Mouse (Mus musculus) embryonic facial prominence, embryonic 11.5 days (tissue): ENCODE measurements at regions not wholly inside any gene's neighbourhood (a gene's known extent, or its start where the extent isn't known, plus 50 kb on each side); places are given as distances from the start of the nearest gene placed in this dataset.

ENCODE experiments used
- ATAC-seq: fragments of 200-750 bp; cut with Nextera tagmentation; replicated peaks from 2 replicates; pipeline ENCODE4 v1.8.0; 2017; ENCODE audit warnings: low read depth; ENCODE audit not compliant: insufficient number of reproducible peaks, low FRiP score, low TSS enrichment
- DNase-seq: peaks from one replicate; pipeline ENCODE4 v3.0.0-alpha.2; 2015; ENCODE audit warnings: low spot score
- H3K27ac ChIP-seq: fragments of 300-500 bp; sonication (generic); replicated peaks from 2 replicates; pipeline ENCODE4 v1.5.1; 2014; ENCODE audit warnings: mild to moderate bottlenecking, low read depth, low read length, control low read depth
- H3K27me3 ChIP-seq: fragments of 300-500 bp; sonication (generic); 2 replicates; pipeline ENCODE4 v1.6.1; 2014; ENCODE audit warnings: mild to moderate bottlenecking, low read length, moderate library complexity, mixed read lengths; ENCODE audit not compliant: control insufficient read depth, insufficient read depth
- H3K36me3 ChIP-seq: fragments of 300-500 bp; sonication (generic); replicated peaks from 2 replicates; pipeline ENCODE4 v1.6.1; 2014; ENCODE audit warnings: low read depth, mild to moderate bottlenecking, low read length, moderate library complexity, mixed read lengths; ENCODE audit not compliant: control insufficient read depth, insufficient read depth
- H3K4me1 ChIP-seq: fragments of 300-500 bp; sonication (generic); 2 replicates; pipeline ENCODE4 v1.6.1; 2014; ENCODE audit warnings: low read length, mixed read lengths; ENCODE audit not compliant: control insufficient read depth, insufficient read depth
- H3K4me2 ChIP-seq: fragments of 300-500 bp; sonication (generic); 2 replicates; pipeline ENCODE4 v1.6.1; 2014; ENCODE audit warnings: low read depth, mild to moderate bottlenecking, control low read depth, low read length, moderate library complexity
- H3K4me3 ChIP-seq: fragments of 300-500 bp; sonication (generic); 2 replicates; pipeline ENCODE4 v1.5.1; 2014; ENCODE audit warnings: low read depth, low read length, control low read depth
- H3K9ac ChIP-seq: fragments of 300-500 bp; sonication (generic); replicated peaks from 2 replicates; pipeline ENCODE4 v1.6.1; 2014; ENCODE audit warnings: mild to moderate bottlenecking, control low read depth, low read length
- H3K9me3 ChIP-seq: fragments of 300-500 bp; sonication (generic); replicated peaks from 2 replicates; pipeline ENCODE4 v1.6.1; 2016; ENCODE audit warnings: mild to moderate bottlenecking, low read length, inconsistent platforms, mixed read lengths; ENCODE audit not compliant: control insufficient read depth
- WGBS: fragments of 180-500 bp; shearing (Covaris S2); extraction: QIAGEN DNeasy Blood & Tissue Kit; methylation state at CpG from one replicate; pipeline ENCODE4 v1.1.7; 2014; 5-methylcytosine and 5-hydroxymethylcytosine counted together

DNA sequence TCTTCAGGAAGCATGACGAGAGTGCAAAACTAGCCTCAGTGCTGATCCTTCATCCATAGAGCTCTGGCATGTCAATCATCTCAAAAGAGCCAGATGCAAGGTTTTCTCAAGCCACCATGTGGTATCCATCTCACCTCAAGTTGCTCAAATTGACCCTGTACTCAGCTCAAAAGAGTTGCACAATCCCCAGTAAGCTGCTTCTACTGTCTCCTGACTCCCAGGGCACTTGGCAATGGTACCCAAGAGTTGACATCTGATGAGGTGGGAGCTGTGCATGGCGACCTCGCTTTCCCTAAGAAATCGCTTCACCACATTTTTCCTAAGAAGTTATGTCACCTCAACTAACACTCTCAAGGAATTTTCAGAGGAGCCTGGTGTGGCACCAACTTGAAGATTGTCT, 369.9 kb downstream of the Gm9195 start:
- no peaks in the 10 kb centered on the region for H3K9me3 ChIP-seq
- 89% methylated on average over 4 of the region's 4 CpGs for WGBS
- no peaks in the 10 kb centered on the region for H3K4me1 ChIP-seq
- no peak overlapping the region for H3K4me3 ChIP-seq
- H3K27ac ChIP-seq, result no peak overlapping the region
- no peak for ATAC-seq
- H3K27me3 ChIP-seq, result no peaks in the 10 kb centered on the region
- DNase-seq, result no peak
- H3K9ac ChIP-seq, result no peak overlapping the region
- no peak overlapping the region for H3K4me2 ChIP-seq
- H3K36me3 ChIP-seq, result no peaks in the 10 kb centered on the region

DNA sequence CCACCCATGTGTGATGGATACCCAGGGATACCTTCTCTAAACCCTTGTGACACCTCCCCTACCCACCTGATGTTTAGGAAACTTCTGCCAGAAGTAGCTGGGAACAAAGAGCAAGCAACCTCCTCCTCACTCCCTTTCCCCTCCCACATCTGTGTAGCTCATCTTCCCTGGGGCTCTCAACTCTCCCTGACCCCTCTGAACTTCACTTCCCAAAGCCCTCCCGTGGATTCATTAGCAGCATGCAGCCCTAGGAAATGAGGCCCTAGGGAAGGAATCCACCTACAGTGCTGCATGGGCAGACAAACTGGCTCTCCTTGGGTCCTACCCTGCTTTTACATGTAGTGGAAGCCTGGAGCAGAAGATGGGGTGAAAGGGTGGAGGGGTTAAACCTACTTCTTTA, 370.6 kb downstream of the Gm9195 start:
- Histone ChIP-seq H3K9me3 (no peaks in the 10 kb centered on the region), H3K27ac (no peak overlapping the region), H3K36me3 (no peaks in the 10 kb centered on the region), H3K4me2 (no peak overlapping the region), H3K4me3 (no peak overlapping the region), H3K9ac (no peak overlapping the region), H3K27me3 (no peaks in the 10 kb centered on the region), H3K4me1 (no peaks in the 10 kb centered on the region)
- DNase-seq (no peak), ATAC-seq (no peak)
- 0% methylated on average over 1 of the region's 1 CpGs for WGBS

DNA sequence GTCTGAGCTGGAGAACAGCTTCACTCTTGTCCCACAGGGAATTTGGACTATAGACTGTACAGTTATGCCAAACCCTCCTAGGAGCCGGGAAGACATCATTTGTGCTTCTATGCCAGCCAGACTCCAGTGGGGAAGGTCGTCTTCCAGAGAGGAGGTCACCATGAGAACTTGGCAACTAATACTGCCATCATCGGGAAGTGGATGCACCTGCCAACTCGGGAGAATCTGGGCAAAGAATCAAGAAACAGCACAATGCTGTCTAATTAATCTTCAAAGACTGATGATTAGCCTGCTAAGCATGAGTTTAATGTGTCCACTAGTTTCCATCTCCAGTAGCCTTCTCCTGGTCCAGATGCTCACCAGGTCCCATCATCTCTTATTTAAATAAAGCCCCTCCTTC, 374.8 kb downstream of the Gm9195 start:
- WGBS, result 75% methylated on average over 4 of the region's 4 CpGs
- Histone ChIP-seq H3K4me1 (no peaks in the 10 kb centered on the region), H3K27me3 (no peaks in the 10 kb centered on the region), H3K36me3 (no peaks in the 10 kb centered on the region), H3K27ac (no peak overlapping the region), H3K4me3 (no peak overlapping the region), H3K4me2 (no peak overlapping the region), H3K9ac (no peak overlapping the region), H3K9me3 (no peaks in the 10 kb centered on the region)
- ATAC-seq (no peak), DNase-seq (no peak)

DNA sequence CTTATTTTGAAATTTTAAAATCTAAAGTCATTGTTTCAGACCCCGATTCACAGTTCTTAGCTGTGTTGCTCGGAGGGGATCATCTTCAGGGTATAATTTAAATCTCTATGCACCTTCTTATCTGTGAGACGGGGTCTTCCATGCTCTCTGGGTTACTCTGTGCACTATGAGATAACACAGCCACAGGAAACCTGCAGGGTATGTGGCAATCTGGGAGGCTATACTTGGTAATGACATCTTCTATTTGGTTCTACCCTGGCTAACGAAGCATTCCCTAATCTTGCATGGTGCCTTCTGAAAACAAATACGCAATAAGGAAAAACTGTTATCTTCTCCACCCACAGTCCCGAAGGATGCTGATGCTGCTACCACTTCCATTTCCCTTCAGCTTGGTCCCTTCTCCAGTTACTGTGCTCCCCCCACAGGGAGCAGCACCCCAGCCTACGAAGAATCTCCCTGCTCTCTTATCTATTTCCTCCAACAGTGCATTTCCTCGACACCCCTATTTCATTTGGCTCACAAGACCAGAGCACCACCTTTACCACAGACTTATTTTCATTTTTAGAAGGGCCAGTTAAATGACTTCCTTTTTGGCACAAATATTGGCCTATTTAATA, 378.2 kb downstream of the Gm9195 start:
- no peak overlapping the region for H3K9ac ChIP-seq
- H3K4me2 ChIP-seq, result no peak overlapping the region
- no peaks in the 10 kb centered on the region for H3K36me3 ChIP-seq
- H3K27me3 ChIP-seq, result no peaks in the 10 kb centered on the region
- no peak overlapping the region for H3K4me3 ChIP-seq
- WGBS, result 86% methylated on average over 8 of the region's 8 CpGs
- DNase-seq (no peak), ATAC-seq (no peak)
- H3K9me3 ChIP-seq, result no peaks in the 10 kb centered on the region
- no peak overlapping the region for H3K27ac ChIP-seq
- H3K4me1 ChIP-seq, result no peaks in the 10 kb centered on the region

DNA sequence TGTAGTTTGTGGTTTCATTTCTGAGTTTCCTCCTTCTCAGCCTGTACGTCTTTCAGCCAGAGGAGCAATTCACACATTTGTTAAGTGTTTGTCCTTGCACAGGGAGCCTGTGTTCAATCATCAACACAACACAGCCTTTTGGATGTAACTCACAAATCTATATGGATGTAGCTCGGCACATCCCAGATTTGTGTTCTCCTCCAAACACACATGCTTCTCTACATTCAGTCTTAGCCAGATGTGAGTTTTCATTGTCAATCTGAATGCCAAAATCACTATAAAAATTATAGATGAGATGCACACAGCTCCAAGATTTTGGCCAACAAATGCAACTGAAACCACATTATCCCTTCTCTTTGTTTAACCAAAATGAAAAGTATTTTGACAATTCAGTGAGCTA, 380.9 kb downstream of the Gm9195 start:
- H3K9me3 ChIP-seq, result no peaks in the 10 kb centered on the region
- no peak overlapping the region for H3K9ac ChIP-seq
- H3K36me3 ChIP-seq, result no peaks in the 10 kb centered on the region
- no peak overlapping the region for H3K4me2 ChIP-seq
- DNase-seq (no peak), ATAC-seq (no peak)
- no peak overlapping the region for H3K4me3 ChIP-seq
- no peaks in the 10 kb centered on the region for H3K27me3 ChIP-seq
- H3K4me1 ChIP-seq, result no peaks in the 10 kb centered on the region
- 78% methylated on average over 2 of the region's 2 CpGs for WGBS
- no peak overlapping the region for H3K27ac ChIP-seq

DNA sequence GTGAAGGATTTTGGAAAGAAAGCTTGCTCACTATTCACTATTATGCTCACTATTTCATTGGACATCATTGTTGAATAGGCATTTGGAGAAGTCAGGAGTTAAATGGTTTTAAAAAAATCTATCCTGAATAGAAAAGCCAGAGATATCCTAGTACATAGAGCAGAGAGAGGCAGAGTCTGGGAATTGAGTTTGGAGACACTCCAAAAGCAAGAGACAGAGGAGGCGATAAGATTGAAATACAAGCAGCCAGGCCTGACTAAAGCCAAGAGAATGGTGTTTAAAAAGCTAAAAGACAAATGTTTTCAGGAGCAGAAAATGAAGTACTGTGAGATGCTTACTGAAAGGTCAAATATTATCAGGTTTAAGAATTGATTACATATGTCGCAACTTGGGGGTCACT, 400.1 kb downstream of the Gm9195 start:
- Histone ChIP-seq H3K4me3 (no peak overlapping the region), H3K36me3 (no peaks in the 10 kb centered on the region), H3K4me1 (no peaks in the 10 kb centered on the region), H3K9me3 (no peaks in the 10 kb centered on the region), H3K4me2 (no peak overlapping the region), H3K27me3 (no peaks in the 10 kb centered on the region), H3K9ac (no peak overlapping the region), H3K27ac (no peak overlapping the region)
- DNase-seq (no peak), ATAC-seq (no peak)
- 85% methylated on average over 2 of the region's 2 CpGs for WGBS

DNA sequence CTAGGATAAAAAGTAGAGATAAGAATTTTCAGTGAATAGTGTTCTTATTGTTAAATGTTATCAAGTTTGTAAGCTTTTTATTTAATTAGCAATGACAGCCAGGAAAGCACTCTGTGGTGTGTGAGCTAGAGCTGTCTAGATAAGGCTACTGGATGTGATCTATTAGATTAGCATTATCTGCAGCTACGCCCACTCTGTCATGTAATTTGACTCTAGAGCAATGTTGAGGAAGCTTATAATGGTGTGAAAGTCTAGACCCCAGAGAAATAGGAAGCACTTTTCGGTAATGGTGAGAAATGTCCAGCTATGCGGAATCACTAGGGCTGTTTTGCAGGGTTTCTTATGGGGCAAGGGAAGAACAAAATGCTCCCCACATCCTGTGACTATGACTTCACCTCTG, 410.2 kb downstream of the Gm9195 start:
- no peak for ATAC-seq
- no peak overlapping the region for H3K4me3 ChIP-seq
- 60% methylated on average over 3 of the region's 3 CpGs for WGBS
- H3K9me3 ChIP-seq, result no peaks in the 10 kb centered on the region
- no peaks in the 10 kb centered on the region for H3K36me3 ChIP-seq
- no peak overlapping the region for H3K9ac ChIP-seq
- no peaks in the 10 kb centered on the region for H3K4me1 ChIP-seq
- H3K4me2 ChIP-seq, result no peak overlapping the region
- H3K27ac ChIP-seq, result no peak overlapping the region
- DNase-seq, result no peak
- H3K27me3 ChIP-seq, result no peaks in the 10 kb centered on the region

DNA sequence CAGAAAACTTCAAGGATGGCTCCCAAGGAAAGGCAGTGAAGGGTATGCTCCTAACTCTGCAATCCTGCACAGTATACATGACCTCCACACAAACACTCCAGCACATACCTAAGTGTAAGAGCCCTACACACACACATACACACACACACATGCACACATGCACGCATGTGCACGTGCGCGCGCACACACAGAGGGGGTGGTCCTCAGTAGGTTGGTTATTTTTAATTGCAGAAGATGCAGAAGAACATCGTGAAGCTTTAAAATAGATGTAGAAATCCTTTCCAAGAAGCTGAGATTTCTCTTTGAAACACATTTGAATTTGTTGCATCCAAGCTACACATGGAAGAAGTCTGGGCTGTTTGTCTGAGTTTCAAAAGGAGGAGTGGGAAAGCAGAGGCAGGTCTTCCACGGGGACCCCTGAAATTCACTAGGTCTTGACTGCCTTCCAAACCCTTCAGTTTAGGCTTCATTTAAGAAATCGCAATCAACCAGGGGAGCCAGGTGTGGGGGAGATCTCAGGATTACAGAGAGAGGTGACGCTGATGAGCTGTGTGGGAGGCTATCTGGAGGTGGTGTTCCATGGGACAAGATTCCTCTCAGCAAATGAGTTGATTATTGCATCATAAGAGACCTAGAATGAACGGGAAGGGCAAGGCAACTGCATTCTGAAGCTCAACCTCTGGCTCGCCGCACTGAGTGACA, 427.4 kb downstream of the Gm9195 start:
- Histone ChIP-seq H3K4me3 (no peak overlapping the region), H3K9ac (no peak overlapping the region), H3K4me1 (no peaks in the 10 kb centered on the region), H3K9me3 (no peaks in the 10 kb centered on the region), H3K36me3 (no peaks in the 10 kb centered on the region), H3K27me3 (no peaks in the 10 kb centered on the region), H3K27ac (no peak overlapping the region), H3K4me2 (no peak overlapping the region)
- ATAC-seq, result no peak
- DNase-seq, result no peak
- WGBS, result 91% methylated on average over 12 of the region's 12 CpGs
